Mouse (Mus musculus) testis, adult 2 months (tissue): ENCODE measurements around the gene Zfp827. TPM values are rescaled to one million over a fixed set of nuclear protein-coding genes. Genes with fewer than 3 reads are reported as not detected.

ENCODE experiments used
- H3K27ac ChIP-seq: fragments of 200-500 bp; 2 replicates; pipeline ENCODE4 v1.5.1; 2012; ENCODE audit warnings: low read depth, low read length; ENCODE audit not compliant: control insufficient read depth, insufficient read depth
- H3K27me3 ChIP-seq: fragments of 200-500 bp; 2 replicates; pipeline ENCODE4 v1.6.1; 2012; ENCODE audit warnings: mild to moderate bottlenecking, low read length, moderate library complexity; ENCODE audit not compliant: control insufficient read depth, insufficient read depth
- H3K36me3 ChIP-seq: fragments of 200-500 bp; 2 replicates; pipeline ENCODE4 v1.6.1; 2012; ENCODE audit warnings: mild to moderate bottlenecking, low read length; ENCODE audit not compliant: control insufficient read depth, insufficient read depth
- H3K4me1 ChIP-seq: fragments of 200-500 bp; 2 replicates; pipeline ENCODE4 v1.6.1; 2012; ENCODE audit warnings: low read length; ENCODE audit not compliant: control insufficient read depth, insufficient read depth
- H3K4me3 ChIP-seq: fragments of 200-500 bp; 2 replicates; pipeline ENCODE4 v1.5.1; 2012; ENCODE audit warnings: low read depth, mild to moderate bottlenecking, low read length, moderate library complexity, mixed read lengths; ENCODE audit not compliant: control insufficient read depth
- CTCF ChIP-seq: fragments of 200-500 bp; IDR thresholded peaks from 2 replicates; pipeline ENCODE4 v1.5.1; 2012; ENCODE audit warnings: low read depth, mild to moderate bottlenecking, inconsistent platforms, low read length, moderate library complexity; ENCODE audit not compliant: control insufficient read depth, insufficient read depth, insufficient replicate concordance
- POLR2A ChIP-seq: fragments of 200-500 bp; IDR thresholded peaks from 2 replicates; pipeline ENCODE4 v1.6.1; 2012; ENCODE audit warnings: low read depth, mild to moderate bottlenecking, inconsistent platforms, low read length, moderate library complexity; ENCODE audit not compliant: control insufficient read depth
- polyA plus RNA-seq: library from polyadenylated mRNA; depleted of rRNA; stranded (reverse); fragments of >200 nt; gene quantifications from 2 replicates; pipeline ENCODE4 v1.2.3, GENCODE M21; 2012

Gene Zfp827
- polyA plus RNA-seq, 1 experiment, result 3.1 TPM

DNA sequence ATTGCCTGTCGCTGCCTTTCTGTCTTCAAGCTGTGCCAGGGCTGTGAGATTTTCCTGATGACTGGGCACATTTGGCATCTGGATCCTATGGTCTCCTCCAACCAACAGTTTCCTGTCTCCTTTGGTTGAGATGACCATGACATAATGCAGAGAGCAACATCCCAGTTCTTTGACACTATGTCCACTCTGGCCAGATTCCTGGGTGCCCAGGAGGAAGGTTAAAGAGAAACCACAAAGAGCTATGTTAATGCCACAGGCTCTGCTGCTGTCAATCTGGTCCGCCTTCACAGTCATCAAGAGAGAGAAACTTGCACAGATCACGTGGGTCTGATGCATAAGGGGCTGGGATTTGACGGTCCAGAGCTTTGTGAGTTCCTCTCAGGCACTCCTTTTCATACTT lies 18.4 kb downstream of the Zfp827 start:
- H3K36me3 ChIP-seq, result no peaks in the 10 kb centered on the region
- no peaks in the 10 kb centered on the region for H3K27me3 ChIP-seq
- no peak overlapping the region for H3K4me3 ChIP-seq
- TF ChIP-seq POLR2A, result no peak
- no peak for TF ChIP-seq CTCF
- H3K4me1 ChIP-seq, result no peaks in the 10 kb centered on the region
- no peak overlapping the region for H3K27ac ChIP-seq

- H3K27ac ChIP-seq, result no peak overlapping the region
- H3K4me3 ChIP-seq, result no peak overlapping the region
- TF ChIP-seq CTCF (no peak), POLR2A (no peak)
- no peaks in the 10 kb centered on the region for H3K4me1 ChIP-seq
- no peaks in the 10 kb centered on the region for H3K36me3 ChIP-seq
- H3K27me3 ChIP-seq, result no peaks in the 10 kb centered on the region
These were observed 20.3 kb downstream of the Zfp827 start for GRCm38 (mm10) chr8:79048388-79049005.

- Histone ChIP-seq H3K36me3 (no peaks in the 10 kb centered on the region), H3K4me3 (no peak overlapping the region), H3K4me1 (peaks cover 2% of the 10 kb centered on the region; the same call in 1 of the 2 replicates), H3K27ac (no peak overlapping the region), H3K27me3 (no peaks in the 10 kb centered on the region)
- TF ChIP-seq CTCF, result no peak
- no peak for TF ChIP-seq POLR2A
These were observed 26.0 kb downstream of the Zfp827 start for GRCm38 (mm10) chr8:79054222-79054621.

DNA sequence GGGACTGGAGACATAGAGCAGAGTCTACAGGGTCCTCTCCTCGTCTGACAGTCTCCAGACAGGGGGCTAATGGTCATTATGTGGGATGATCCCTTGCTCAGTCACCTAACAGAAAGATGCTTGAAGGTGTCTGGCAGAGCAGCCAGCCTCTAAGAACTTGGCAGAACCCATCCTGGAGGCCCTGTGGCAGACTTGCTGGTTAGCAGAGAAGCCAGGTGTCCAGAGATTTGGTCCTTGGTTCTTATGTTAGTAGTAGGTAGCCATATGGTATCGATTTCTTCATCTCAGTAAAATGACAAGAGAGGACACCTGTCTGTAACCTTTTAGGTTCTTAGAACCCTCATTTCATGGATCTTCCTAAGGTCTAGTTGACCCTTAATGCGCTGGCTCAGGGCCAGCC lies 28.9 kb downstream of the Zfp827 start:
- H3K4me3 ChIP-seq, result no peak overlapping the region
- TF ChIP-seq CTCF (no peak), POLR2A (no peak)
- no peaks in the 10 kb centered on the region for H3K36me3 ChIP-seq
- no peaks in the 10 kb centered on the region for H3K27me3 ChIP-seq
- H3K27ac ChIP-seq, result no peak overlapping the region
- H3K4me1 ChIP-seq, result peaks cover 16% of the 10 kb centered on the region

DNA sequence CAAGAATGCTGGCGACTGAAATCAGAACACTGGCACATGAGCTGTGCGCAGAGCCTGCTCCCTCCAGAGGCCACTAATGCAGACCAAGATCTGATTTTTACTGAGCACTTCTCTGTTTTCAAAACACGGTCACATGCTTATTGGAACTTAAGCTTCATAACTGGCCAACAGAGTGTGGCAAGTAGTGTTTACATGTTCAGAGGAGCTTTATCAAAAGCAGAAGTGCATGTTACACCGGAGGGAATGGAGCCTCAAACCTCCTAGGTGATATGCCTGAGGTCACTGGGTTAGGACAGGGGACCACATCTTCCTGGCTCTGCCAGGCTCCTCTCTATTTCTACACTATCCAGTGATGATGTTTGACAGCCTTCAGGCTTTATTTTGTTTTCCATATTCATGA lies 31.1 kb downstream of the Zfp827 start:
- H3K27ac ChIP-seq, result no peak overlapping the region
- no peaks in the 10 kb centered on the region for H3K36me3 ChIP-seq
- no peaks in the 10 kb centered on the region for H3K27me3 ChIP-seq
- H3K4me1 ChIP-seq, result peaks cover 16% of the 10 kb centered on the region
- no peak overlapping the region for H3K4me3 ChIP-seq
- no peak for TF ChIP-seq POLR2A
- no peak for TF ChIP-seq CTCF

- Histone ChIP-seq H3K27ac (no peak overlapping the region), H3K27me3 (no peaks in the 10 kb centered on the region), H3K36me3 (no peaks in the 10 kb centered on the region), H3K4me3 (peak overlapping the region; percentile 65), H3K4me1 (peaks cover 16% of the 10 kb centered on the region)
- TF ChIP-seq POLR2A (no peak), CTCF (no peak)
These were observed 31.9 kb downstream of the Zfp827 start for GRCm38 (mm10) chr8:79060013-79060609.

- H3K4me1 ChIP-seq, result peaks cover 4% of the 10 kb centered on the region
- no peak overlapping the region for H3K4me3 ChIP-seq
- H3K27ac ChIP-seq, result no peak overlapping the region
- no peaks in the 10 kb centered on the region for H3K27me3 ChIP-seq
- H3K36me3 ChIP-seq, result no peaks in the 10 kb centered on the region
- TF ChIP-seq POLR2A (no peak), CTCF (no peak)
These were observed 37.7 kb downstream of the Zfp827 start for GRCm38 (mm10) chr8:79065924-79066323.
